Mouse (Mus musculus) midbrain, postnatal 0 days (tissue): Measurements from ENCODE around the gene Gm45213. TPM values are rescaled to one million over a fixed set of nuclear protein-coding genes. Genes with fewer than 3 reads are reported as not detected.

Source experiments
- ATAC-seq: fragments of 200-750 bp; cut with Nextera tagmentation; 2 replicates; pipeline ENCODE4 v1.8.0; 2017; ENCODE audit warnings: moderate number of reproducible peaks, mild to moderate bottlenecking, moderate TSS enrichment, moderate library complexity; ENCODE audit not compliant: low FRiP score
- DNase-seq: peaks from one replicate; pipeline ENCODE4 v3.0.0-alpha.2; 2015; ENCODE audit warnings: low spot score
- H3K27ac ChIP-seq: fragments of 300-500 bp; sonication (generic); 2 replicates; pipeline ENCODE4 v1.5.1; 2014; ENCODE audit warnings: low read depth, mild to moderate bottlenecking, low read length, mixed read lengths
- H3K27me3 ChIP-seq: fragments of 300-500 bp; sonication (generic); 2 replicates; pipeline ENCODE4 v1.6.1; 2014; ENCODE audit warnings: low read length, control low read depth, mixed read lengths; ENCODE audit not compliant: insufficient read depth
- H3K36me3 ChIP-seq: fragments of 300-500 bp; sonication (generic); 2 replicates; pipeline ENCODE4 v1.6.1; 2014; ENCODE audit warnings: low read length, control low read depth, mixed read lengths; ENCODE audit not compliant: insufficient read depth
- H3K4me1 ChIP-seq: fragments of 300-500 bp; sonication (generic); 2 replicates; pipeline ENCODE4 v1.6.1; 2014; ENCODE audit warnings: mild to moderate bottlenecking, control low read depth, antibody characterized with exemption, low read length, mixed read lengths; ENCODE audit not compliant: insufficient read depth
- H3K4me2 ChIP-seq: fragments of 300-500 bp; sonication (generic); 2 replicates; pipeline ENCODE4 v1.6.1; 2014; ENCODE audit warnings: low read depth, mild to moderate bottlenecking, low read length, mixed read lengths; ENCODE audit not compliant: poor library complexity, severe bottlenecking
- H3K4me3 ChIP-seq: fragments of 300-500 bp; sonication (generic); 2 replicates; pipeline ENCODE4 v1.5.1; 2014; ENCODE audit warnings: low read depth, mild to moderate bottlenecking, low read length, moderate library complexity
- H3K9ac ChIP-seq: fragments of 300-500 bp; sonication (generic); replicated peaks from 2 replicates; pipeline ENCODE4 v1.6.1; 2014; ENCODE audit warnings: mild to moderate bottlenecking, low read length, moderate library complexity, mixed read lengths; ENCODE audit not compliant: poor library complexity, severe bottlenecking
- H3K9me3 ChIP-seq: fragments of 300-500 bp; sonication (generic); 2 replicates; pipeline ENCODE4 v1.6.1; 2016; ENCODE audit warnings: low read length, control low read depth
- CTCF ChIP-seq: IDR thresholded peaks from 2 replicates; pipeline ENCODE4 v1.5.1; 2016; ENCODE audit warnings: antibody characterized with exemption, mild to moderate bottlenecking
- WGBS: fragments of 180-500 bp; shearing (Covaris S2); extraction: QIAGEN DNeasy Blood & Tissue Kit; methylation state at CpG from one replicate; pipeline ENCODE4 v1.1.7; 2014; 5-methylcytosine and 5-hydroxymethylcytosine counted together
- polyA plus RNA-seq: library from polyadenylated mRNA; unstranded; fragments of >200 nt; fragmentation: Nextera tagmentation; extraction: Ambion mirVana; gene quantifications from 2 replicates; pipeline ENCODE4 v1.2.1, GENCODE M21; 2015
- total RNA-seq: library from RNA; depleted of rRNA; stranded (reverse); fragments of >200 nt; gene quantifications from 2 replicates; pipeline ENCODE4 v1.2.3, GENCODE M21; 2014

Gm45213 gene
- total and polyA plus RNA-seq, 2 experiments from 2014 or later: not detected

- Histone ChIP-seq H3K4me3 (peak overlapping the region; percentile 82), H3K27me3 (no peaks in the 10 kb centered on the region), H3K27ac (peak overlapping the region; percentile 77), H3K4me2 (peak overlapping the region; percentile 76), H3K9ac (peak overlapping the region; percentile 78; the same call in 1 of the 2 replicates), H3K36me3 (peaks cover 27% of the 10 kb centered on the region; the same call in 1 of the 2 replicates), H3K9me3 (no peaks in the 10 kb centered on the region), H3K4me1 (peaks cover 7% of the 10 kb centered on the region; the same call in 1 of the 2 replicates)
- WGBS: 26% methylated on average over 5 of the region's 5 CpGs
- DNase-seq: peak; percentile 21
- ATAC-seq: no peak
- peak; percentile 49 for TF ChIP-seq CTCF
These were observed 36.8 kb downstream of the Gm45213 start for GRCm38 (mm10) chr7:66080231-66080613.

GRCm38 (mm10) chr7:66083757-66084156 lies 40.4 kb downstream of the Gm45213 start:
- H3K4me1 ChIP-seq: peaks cover 7% of the 10 kb centered on the region; the same call in 1 of the 2 replicates
- H3K4me3 ChIP-seq: no peak overlapping the region
- no peak overlapping the region for H3K27ac ChIP-seq
- peaks cover 40% of the 10 kb centered on the region for H3K36me3 ChIP-seq
- no peak overlapping the region for H3K9ac ChIP-seq
- TF ChIP-seq CTCF: no peak
- ATAC-seq: no peak
- H3K4me2 ChIP-seq: no peak overlapping the region
- 85% methylated on average over 6 of the region's 6 CpGs for WGBS
- H3K9me3 ChIP-seq: no peaks in the 10 kb centered on the region
- no peaks in the 10 kb centered on the region for H3K27me3 ChIP-seq
- no peak for DNase-seq

GRCm38 (mm10) chr7:66084546-66084945 lies 41.1 kb downstream of the Gm45213 start:
- ATAC-seq: no peak
- H3K27me3 ChIP-seq: no peaks in the 10 kb centered on the region
- TF ChIP-seq CTCF: no peak
- whole genome bisulfite sequencing: 83% methylated on average over 7 of the region's 7 CpGs
- no peak overlapping the region for H3K4me2 ChIP-seq
- no peak overlapping the region for H3K9ac ChIP-seq
- peaks cover 46% of the 10 kb centered on the region for H3K36me3 ChIP-seq
- no peak overlapping the region for H3K27ac ChIP-seq
- DNase-seq: no peak
- no peak overlapping the region for H3K4me3 ChIP-seq
- peaks cover 7% of the 10 kb centered on the region; the same call in 1 of the 2 replicates for H3K4me1 ChIP-seq
- H3K9me3 ChIP-seq: no peaks in the 10 kb centered on the region

GRCm38 (mm10) chr7:66087652-66088051 lies 44.2 kb downstream of the Gm45213 start:
- Histone ChIP-seq H3K36me3 (peaks cover 60% of the 10 kb centered on the region), H3K4me1 (no peaks in the 10 kb centered on the region), H3K27ac (no peak overlapping the region), H3K9me3 (no peaks in the 10 kb centered on the region), H3K4me3 (no peak overlapping the region), H3K4me2 (no peak overlapping the region), H3K27me3 (no peaks in the 10 kb centered on the region), H3K9ac (no peak overlapping the region)
- no peak for TF ChIP-seq CTCF
- WGBS: 93% methylated on average over 4 of the region's 4 CpGs
- ATAC-seq: no peak
- DNase-seq: no peak

GRCm38 (mm10) chr7:66088077-66088476 lies 44.7 kb downstream of the Gm45213 start:
- ATAC-seq: no peak
- H3K27me3 ChIP-seq: no peaks in the 10 kb centered on the region
- no peak for DNase-seq
- H3K4me1 ChIP-seq: no peaks in the 10 kb centered on the region
- H3K36me3 ChIP-seq: peaks cover 60% of the 10 kb centered on the region
- H3K4me3 ChIP-seq: no peak overlapping the region
- no peak for TF ChIP-seq CTCF
- WGBS: 92% methylated on average over 2 of the region's 2 CpGs
- no peak overlapping the region for H3K4me2 ChIP-seq
- H3K9me3 ChIP-seq: no peaks in the 10 kb centered on the region
- H3K9ac ChIP-seq: no peak overlapping the region
- no peak overlapping the region for H3K27ac ChIP-seq

- no peaks in the 10 kb centered on the region for H3K9me3 ChIP-seq
- WGBS: 85% methylated on average over 11 of the region's 11 CpGs
- no peak for TF ChIP-seq CTCF
- H3K4me2 ChIP-seq: no peak overlapping the region
- peaks cover 45% of the 10 kb centered on the region for H3K36me3 ChIP-seq
- H3K27me3 ChIP-seq: no peaks in the 10 kb centered on the region
- H3K4me3 ChIP-seq: no peak overlapping the region
- no peak overlapping the region for H3K9ac ChIP-seq
- H3K27ac ChIP-seq: no peak overlapping the region
- ATAC-seq (no peak), DNase-seq (no peak)
- no peaks in the 10 kb centered on the region for H3K4me1 ChIP-seq
These were observed 47.3 kb downstream of the Gm45213 start for GRCm38 (mm10) chr7:66090676-66091190.
